Mouse (Mus musculus): ENCODE results near the gene Slamf9. TPM values are rescaled to one million over a fixed set of nuclear protein-coding genes. Genes with fewer than 3 reads are reported as not detected.

Slamf9 gene
- total and polyA plus RNA-seq, 3 experiments, result 28.3 to 32.6 (median 30.9) TPM

GRCm38 (mm10) chr1:172504756-172505155 is 29.6 kb downstream of the Slamf9 start:
- in situ Hi-C loops (cut with MboI; ENCODE audit: low pct_ligation_motif_present, low pct_unique_long_range_greater_than_20kb, low sequenced_read_pairs), result no loop called here
- Histone ChIP-seq H3K4me2 (ENCODE audit: insufficient read depth, low read depth, poor library complexity, severe bottlenecking) (no peak overlapping the region), H3K4me1 (ENCODE audit: control insufficient read depth in 1 of 2, insufficient read depth in 2 of 2) (peaks cover 22 to 62% of the 10 kb centered on the region in 2 experiments), H3K27ac (ENCODE audit: insufficient read depth, low read depth) (no peak overlapping the region), H3K79me2 (replicated peaks; ENCODE audit: control insufficient read depth, extremely low read depth, insufficient read depth, poor library complexity, severe bottlenecking) (peaks cover 47% of the 10 kb centered on the region), H3K9ac (ENCODE audit: insufficient read depth, low read depth) (no peak overlapping the region), H3K36me3 (replicated peaks in 1 of 2; ENCODE audit: control insufficient read depth in 1 of 2, insufficient read depth in 1 of 2, low read length in 1 of 2) (peaks cover 35 to 73% of the 10 kb centered on the region in 2 experiments), H3K27me3 (replicated peaks) (no peaks in the 10 kb centered on the region), H3K4me3 (replicated peaks in 1 of 3; ENCODE audit: low read depth in 2 of 3, low read length in 2 of 3, poor library complexity in 1 of 3) (no peak overlapping the region), H3K9me3 (replicated peaks; ENCODE audit: low read length) (no peaks in the 10 kb centered on the region)
- dilution Hi-C loops (cut with MboI; ENCODE audit: extremely low pct_ligation_motif_present, extremely low pct_unique_long_range_greater_than_20kb, low sequenced_read_pairs), result no loop called here
- TF ChIP-seq CTCF (conservative IDR thresholded peaks at IDR 0.05 in 1 of 2, IDR thresholded peaks at IDR 0.05 in 1 of 2; ENCODE audit: low read depth in 2 of 2, low read length in 2 of 2), result no peak
- no peak for TF ChIP-seq ZC3H11A (IDR thresholded peaks at IDR 0.05; ENCODE audit: low read depth, low read length)
- TF ChIP-seq NRF1 (IDR thresholded peaks at IDR 0.05; ENCODE audit: low read depth, low read length), result no peak
- TF ChIP-seq ZKSCAN1 (IDR thresholded peaks at IDR 0.05; ENCODE audit: borderline replicate concordance, low read depth, low read length), result no peak
- no peak for TF ChIP-seq IRF4 (IDR thresholded peaks at IDR 0.05; ENCODE audit: low read depth, low read length)
- no peak for TF ChIP-seq BHLHE40 (IDR thresholded peaks at IDR 0.05; ENCODE audit: low read depth, low read length)
- no peak for TF ChIP-seq KAT2A (IDR thresholded peaks at IDR 0.05; ENCODE audit: insufficient replicate concordance, low read length)
- TF ChIP-seq ZMIZ1 (IDR thresholded peaks at IDR 0.05; ENCODE audit: low read depth, low read length), result no peak
- no peak for TF ChIP-seq POLR2A (IDR thresholded peaks at IDR 0.05; ENCODE audit: low read depth, low read length)
- no peak for TF ChIP-seq EP300 (IDR thresholded peaks at IDR 0.05; ENCODE audit: low read length)
- TF ChIP-seq CHD2 (IDR thresholded peaks at IDR 0.05; ENCODE audit: low read length), result no peak
- no peak for TF ChIP-seq E2F4 (IDR thresholded peaks at IDR 0.05; ENCODE audit: insufficient replicate concordance, low read depth, low read length)
- TF ChIP-seq TCF12 (IDR thresholded peaks at IDR 0.05; ENCODE audit: low read depth, low read length), result no peak
- no peak for TF ChIP-seq RCOR1 (conservative IDR thresholded peaks at IDR 0.05; ENCODE audit: low read depth, low read length)
- TF ChIP-seq ELF1 (IDR thresholded peaks at IDR 0.05; ENCODE audit: low read depth, low read length), result no peak
- DNase-seq (ENCODE audit: extremely low read depth), result no peak

DNA sequence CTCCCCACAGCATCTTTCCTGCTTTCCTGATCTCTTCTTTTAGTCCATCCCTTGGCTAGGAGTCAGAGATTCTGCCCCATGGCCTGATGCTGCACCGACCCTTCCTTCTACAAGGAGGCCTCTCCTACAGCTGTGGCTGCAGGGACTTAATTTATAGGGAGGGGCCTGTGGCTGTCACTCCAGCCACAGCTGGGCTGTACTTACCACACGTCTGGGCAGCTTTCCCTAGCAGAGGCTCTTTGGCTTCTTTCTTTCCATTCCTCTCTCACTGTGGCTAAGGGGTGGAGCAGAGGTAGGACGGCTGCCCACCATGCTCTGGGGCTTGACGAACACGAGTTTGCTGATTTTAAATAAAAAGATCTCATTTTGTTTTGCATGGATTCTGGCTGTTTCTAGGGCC is 31.8 kb downstream of the Slamf9 start:
- H3K36me3 ChIP-seq (replicated peaks in 1 of 2; ENCODE audit: control insufficient read depth in 1 of 2, insufficient read depth in 1 of 2, low read length in 1 of 2), result peaks cover 35 to 75% of the 10 kb centered on the region in 2 experiments
- H3K4me3 ChIP-seq (replicated peaks in 1 of 3; ENCODE audit: low read depth in 2 of 3, low read length in 2 of 3, poor library complexity in 1 of 3), result no peak overlapping the region
- H3K4me1 ChIP-seq (ENCODE audit: control insufficient read depth in 1 of 2, insufficient read depth in 2 of 2), result peaks cover 22 to 67% of the 10 kb centered on the region in 2 experiments
- H3K27me3 ChIP-seq (replicated peaks), result no peaks in the 10 kb centered on the region
- H3K9ac ChIP-seq (ENCODE audit: insufficient read depth, low read depth), result no peak overlapping the region
- H3K9me3 ChIP-seq (replicated peaks; ENCODE audit: low read length), result no peaks in the 10 kb centered on the region
- TF ChIP-seq EP300 (IDR thresholded peaks at IDR 0.05; ENCODE audit: low read length) (no peak), POLR2AphosphoS2 (IDR thresholded peaks at IDR 0.05; ENCODE audit: low read depth, low read length) (no peak), MEF2A (IDR thresholded peaks at IDR 0.05; ENCODE audit: borderline replicate concordance, low read depth, low read length) (no peak), CHD1 (IDR thresholded peaks at IDR 0.05; ENCODE audit: low read depth, low read length) (no peak), CTCF (conservative IDR thresholded peaks at IDR 0.05 in 1 of 2, IDR thresholded peaks at IDR 0.05 in 1 of 2; ENCODE audit: low read depth in 2 of 2, low read length in 2 of 2) (no peak), KAT2A (IDR thresholded peaks at IDR 0.05; ENCODE audit: insufficient replicate concordance, low read length) (no peak), SMC3 (IDR thresholded peaks at IDR 0.05; ENCODE audit: low read depth, low read length) (no peak), USF2 (conservative IDR thresholded peaks at IDR 0.05; ENCODE audit: low read depth, low read length) (no peak), ZC3H11A (IDR thresholded peaks at IDR 0.05; ENCODE audit: low read depth, low read length) (no peak), IRF4 (IDR thresholded peaks at IDR 0.05; ENCODE audit: low read depth, low read length) (no peak), BHLHE40 (IDR thresholded peaks at IDR 0.05; ENCODE audit: low read depth, low read length) (no peak), RCOR1 (conservative IDR thresholded peaks at IDR 0.05; ENCODE audit: low read depth, low read length) (no peak), ELF1 (IDR thresholded peaks at IDR 0.05; ENCODE audit: low read depth, low read length) (no peak), ETS1 (conservative IDR thresholded peaks at IDR 0.05; ENCODE audit: low read depth, low read length) (no peak), JUN (IDR thresholded peaks at IDR 0.05; ENCODE audit: insufficient read depth, low read depth, low read length) (no peak), PAX5 (IDR thresholded peaks at IDR 0.05; ENCODE audit: low read length) (no peak), CHD2 (IDR thresholded peaks at IDR 0.05; ENCODE audit: low read length) (no peak), ZKSCAN1 (IDR thresholded peaks at IDR 0.05; ENCODE audit: borderline replicate concordance, low read depth, low read length) (no peak), NRF1 (IDR thresholded peaks at IDR 0.05; ENCODE audit: low read depth, low read length) (no peak)
- no peak overlapping the region for H3K27ac ChIP-seq (ENCODE audit: insufficient read depth, low read depth)
- peaks cover 27% of the 10 kb centered on the region for H3K79me2 ChIP-seq (replicated peaks; ENCODE audit: control insufficient read depth, extremely low read depth, insufficient read depth, poor library complexity, severe bottlenecking)
- dilution Hi-C loops (cut with MboI; ENCODE audit: extremely low pct_ligation_motif_present, extremely low pct_unique_long_range_greater_than_20kb, low sequenced_read_pairs) (no loop called here), in situ Hi-C loops (cut with MboI; ENCODE audit: low pct_ligation_motif_present, low pct_unique_long_range_greater_than_20kb, low sequenced_read_pairs) (no loop called here)
- no peak overlapping the region for H3K4me2 ChIP-seq (ENCODE audit: insufficient read depth, low read depth, poor library complexity, severe bottlenecking)
- DNase-seq (ENCODE audit: extremely low read depth), result no peak
